Mouse (Mus musculus) cerebellum, adult 11-12 months (tissue): ENCODE data around the gene Tent4b.

Source experiments
- DNase-seq: peaks from one replicate; pipeline ENCODE4 v3.0.0; 2022

The Tent4b gene

DNA sequence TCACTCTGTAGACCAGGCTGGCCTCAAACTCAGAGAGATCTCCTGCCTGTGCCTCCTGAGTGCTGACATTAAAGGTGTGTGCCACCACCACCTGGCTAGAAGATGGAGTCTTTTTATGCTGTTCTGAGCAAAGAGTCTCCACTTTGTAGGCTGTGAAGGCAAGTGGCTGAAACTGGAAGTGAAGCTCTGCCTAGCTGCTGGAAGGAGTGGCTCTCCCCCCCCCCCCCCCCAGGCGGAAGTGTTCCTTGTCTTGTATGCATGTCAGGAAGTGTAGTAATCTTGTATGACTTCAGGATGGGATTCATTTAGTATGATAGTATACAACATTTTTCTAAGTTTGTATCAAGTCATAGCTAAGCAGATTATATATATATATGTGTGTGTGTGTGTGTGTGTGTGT lies 29.8 kb downstream of the Tent4b start:
- no peak for DNase-seq

DNA sequence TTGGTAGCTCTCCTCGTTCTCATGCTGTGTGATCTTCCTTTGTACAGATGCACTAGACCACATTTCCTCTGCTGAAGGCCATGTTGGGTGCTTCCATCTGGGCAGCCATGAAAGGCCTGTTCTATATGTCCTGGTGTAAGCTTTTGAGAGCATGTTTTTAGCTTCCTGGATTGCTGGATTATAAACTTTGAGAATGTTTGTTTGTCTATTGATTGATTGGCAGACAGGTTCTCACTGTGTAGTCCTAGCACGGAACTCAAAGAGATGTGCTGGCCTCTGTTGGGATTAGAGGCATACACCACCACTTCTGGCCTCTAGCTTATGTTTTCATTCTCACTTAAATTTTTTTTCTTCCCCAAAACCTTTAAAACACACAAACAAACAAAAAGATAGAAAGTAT lies 37.7 kb downstream of the Tent4b start:
- DNase-seq, result no peak

DNA sequence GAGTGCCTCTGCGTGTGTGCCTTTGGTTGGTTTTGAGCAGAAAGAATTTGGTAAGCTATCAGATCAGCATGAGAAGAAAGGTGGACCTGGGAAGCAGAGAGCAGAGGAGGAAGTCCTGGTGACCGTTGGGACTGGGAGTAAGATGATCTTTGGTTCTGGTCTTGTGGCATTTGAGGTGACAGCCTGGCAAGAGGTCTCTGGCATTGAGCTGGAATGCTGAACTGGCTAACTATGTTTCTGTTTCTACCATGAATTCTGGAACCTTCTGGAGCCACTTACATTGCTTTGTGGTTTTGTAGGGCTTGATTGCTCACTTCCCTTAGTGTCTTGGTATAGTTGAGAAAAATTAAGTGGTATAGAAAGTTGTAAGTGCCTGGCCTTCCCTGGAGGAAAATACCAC lies 38.6 kb downstream of the Tent4b start:
- DNase-seq, result no peak

DNA sequence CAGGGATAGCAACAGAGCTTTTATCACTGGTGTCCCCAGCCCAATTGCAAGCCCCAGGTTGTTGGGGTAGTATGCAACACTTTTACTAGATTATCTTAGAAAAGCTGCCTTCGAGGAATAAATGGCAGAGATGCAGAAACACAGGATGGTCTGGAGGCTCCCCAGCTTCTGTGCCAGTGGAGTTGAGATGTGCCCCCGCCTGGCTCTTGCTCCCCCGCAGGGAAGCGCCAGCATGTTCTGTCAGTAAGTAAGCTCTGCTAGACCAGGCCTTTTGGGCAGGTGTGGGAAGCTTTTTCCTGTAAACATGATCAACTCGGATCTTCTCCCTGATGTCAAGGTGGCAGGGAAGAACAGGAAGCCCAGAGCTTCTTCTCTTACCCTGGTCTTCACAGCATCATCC lies 40.3 kb downstream of the Tent4b start:
- DNase-seq, result no peak

DNA sequence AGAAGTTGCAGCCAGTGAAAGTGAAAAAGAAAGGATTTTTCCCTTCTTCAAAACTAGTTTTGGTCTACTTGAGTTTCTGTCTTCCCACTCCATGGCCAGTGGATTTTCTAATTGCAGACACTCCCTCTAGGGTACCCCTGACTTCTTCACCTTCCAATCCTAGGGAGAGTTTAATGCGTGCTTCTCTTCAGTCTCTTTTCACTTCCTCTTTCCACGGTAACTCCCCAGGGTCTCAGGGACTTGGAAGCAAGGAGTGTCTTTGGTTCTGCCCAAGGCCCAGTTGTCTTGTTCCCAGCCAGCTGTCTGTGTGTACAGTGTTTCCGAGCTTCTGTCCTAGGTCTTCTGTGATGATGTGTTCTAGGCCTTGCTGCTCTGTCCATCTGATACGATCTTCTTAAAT lies 42.9 kb downstream of the Tent4b start:
- DNase-seq, result no peak

DNA sequence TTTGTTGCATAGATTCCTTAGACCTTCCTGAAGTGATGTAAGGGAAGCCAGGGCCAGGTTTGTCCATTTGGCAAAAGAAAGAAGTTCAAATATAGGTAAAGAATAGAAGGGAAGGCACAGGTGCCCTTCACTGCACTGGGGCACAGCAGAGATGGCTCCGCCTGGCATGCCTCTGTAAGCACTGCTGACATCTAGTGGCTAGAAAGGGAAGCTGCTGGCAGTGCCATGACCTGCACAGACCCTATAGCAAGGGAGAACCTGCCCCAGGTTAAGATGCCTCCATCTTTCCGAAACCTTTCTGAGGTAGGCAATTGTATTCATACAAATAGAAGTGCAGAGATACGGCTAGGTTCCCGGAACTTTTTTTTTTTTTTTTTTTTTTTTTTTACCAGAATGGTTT lies 45.3 kb downstream of the Tent4b start:
- peak; percentile 55 for DNase-seq

DNA sequence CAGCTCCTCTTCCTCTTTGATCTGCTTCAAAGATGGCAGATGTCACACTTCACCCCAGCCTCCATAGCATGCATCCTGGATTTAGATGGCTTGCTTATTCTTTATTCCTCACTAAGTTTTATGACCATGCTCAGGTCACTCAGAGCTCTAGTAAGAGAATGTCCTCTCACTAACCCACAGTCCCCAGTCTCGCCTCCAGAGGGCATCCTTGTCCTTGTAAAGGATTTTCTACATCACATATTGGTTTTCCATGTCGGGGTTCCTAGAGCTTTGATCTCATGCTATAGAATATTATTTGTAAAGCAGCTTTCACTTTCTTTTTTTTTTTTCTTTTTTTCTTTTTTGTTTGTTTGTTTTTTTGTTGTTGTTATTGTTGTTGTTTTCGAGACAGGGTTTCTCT lies 53.8 kb downstream of the Tent4b start:
- DNase-seq, result no peak

DNA sequence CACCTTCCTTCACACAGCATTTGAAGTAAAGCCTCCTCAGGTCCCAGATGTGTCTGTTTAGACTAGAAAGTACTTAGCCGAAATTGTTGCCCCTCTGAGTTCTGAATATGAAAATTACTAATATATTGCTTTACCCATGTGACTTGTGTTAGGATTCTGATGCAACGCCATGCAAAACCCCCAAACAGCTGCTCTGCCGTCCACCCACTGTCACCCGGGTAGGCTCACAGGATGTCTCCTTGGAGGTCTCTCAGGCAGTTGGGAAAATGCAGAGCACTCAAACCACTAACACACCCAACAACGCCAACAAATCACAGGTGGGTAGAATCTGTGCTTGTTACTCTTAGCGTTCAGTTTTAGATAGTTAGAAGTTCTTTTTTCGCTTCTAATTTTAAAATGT lies 55.9 kb downstream of the Tent4b start:
- DNase-seq, result no peak

DNA sequence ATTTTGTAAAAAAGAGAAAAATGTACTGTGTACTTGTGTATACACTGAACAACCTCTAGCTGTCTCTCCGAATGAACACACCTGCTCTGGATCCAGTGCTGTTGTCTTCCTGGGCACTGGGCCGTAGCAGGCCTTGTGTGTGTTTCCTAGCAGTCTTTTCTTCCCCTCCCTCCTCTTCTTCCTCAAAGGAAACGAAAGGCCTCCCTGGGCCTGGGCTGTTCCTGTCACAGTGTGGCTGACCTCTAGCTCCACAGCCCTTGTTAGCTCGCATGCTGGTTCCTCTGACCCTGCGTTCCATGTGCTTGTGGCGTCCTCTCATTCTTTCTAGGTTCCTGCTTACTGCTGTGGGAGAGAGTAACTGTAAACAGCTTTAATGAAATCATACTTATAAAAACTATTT lies 59.0 kb downstream of the Tent4b start:
- no peak for DNase-seq

DNA sequence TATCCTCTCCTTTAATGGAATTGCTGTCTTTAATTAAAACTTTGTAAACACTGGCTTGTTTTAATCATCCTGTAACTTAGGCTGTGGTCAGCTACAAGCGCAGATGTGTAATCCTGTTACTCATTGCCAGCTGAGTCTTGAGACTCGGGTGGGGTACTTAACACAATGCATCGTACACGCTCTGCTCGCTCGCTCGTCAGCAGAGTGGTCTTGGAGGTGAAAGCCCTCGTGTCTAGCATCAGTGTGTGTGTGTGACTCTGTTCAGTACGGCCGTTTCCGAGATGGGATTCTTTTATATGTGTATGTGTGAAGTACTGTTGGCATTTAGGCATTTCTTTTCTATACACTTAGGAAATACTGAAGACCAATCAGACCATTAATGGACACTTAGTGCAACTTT lies 59.5 kb downstream of the Tent4b start:
- DNase-seq, result no peak

DNA sequence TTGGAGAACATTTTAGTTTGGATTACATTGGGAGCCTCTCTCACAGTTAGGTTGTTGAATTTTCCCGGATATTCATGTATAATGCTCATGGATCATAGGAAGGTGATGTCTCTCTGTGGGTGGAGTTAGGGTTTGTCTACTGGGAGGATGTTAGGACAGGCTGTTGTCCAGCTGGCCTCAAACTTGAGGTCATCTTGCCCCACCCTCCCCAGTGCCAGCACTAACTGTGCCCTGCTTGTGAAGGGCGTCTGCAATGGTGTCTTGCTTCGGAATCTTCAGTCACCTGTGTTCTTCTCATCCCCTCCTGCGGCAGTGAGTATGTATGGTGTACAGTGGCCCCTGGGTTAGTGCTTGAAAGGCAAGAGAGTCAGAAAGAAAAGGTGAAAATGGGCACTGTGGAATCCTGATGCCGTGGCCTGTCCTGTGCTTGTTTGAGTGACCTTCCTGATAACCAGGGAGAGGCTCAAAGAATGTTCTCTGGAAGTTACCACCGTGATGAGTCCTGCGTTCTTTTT lies 61.5 kb downstream of the Tent4b start:
- DNase-seq, result no peak

DNA sequence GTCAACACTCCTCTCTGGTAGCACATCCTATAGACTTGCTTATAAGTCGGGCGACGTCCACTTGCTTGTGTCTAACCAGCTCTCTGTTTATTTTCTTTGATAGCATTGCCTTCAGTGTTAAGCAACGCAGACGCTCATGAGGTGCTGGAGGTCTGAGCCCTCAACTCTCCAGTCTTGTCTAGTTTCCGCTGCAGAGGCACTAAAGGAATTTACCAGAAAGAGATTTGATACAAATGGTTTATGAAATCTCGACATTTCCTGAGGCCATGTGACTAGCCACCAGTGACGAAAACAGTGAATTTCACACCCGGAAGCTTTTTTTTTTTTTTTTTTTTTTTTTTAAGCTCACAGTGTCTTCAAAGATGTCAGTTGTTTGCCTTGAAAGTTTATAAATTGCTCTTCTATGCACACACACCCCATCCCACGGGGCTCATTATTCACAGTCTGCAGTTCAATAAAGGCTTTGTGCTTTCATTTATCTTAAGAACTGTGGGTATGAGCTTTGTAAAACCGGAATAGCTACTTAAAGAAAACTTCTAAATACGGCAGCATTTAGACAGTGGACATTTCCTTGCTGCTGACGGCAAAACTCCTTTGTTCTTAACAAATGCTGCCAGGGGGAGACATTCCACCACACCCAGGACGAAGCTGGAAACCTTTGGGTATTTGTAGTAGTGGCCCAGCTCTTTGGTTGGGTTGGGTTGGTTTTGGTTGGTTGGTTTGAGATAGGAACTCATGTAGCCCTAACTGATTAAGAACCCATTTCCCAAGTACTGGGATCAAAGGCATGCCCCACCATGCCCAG lies 64.0 kb downstream of the Tent4b start:
- no peak for DNase-seq

DNA sequence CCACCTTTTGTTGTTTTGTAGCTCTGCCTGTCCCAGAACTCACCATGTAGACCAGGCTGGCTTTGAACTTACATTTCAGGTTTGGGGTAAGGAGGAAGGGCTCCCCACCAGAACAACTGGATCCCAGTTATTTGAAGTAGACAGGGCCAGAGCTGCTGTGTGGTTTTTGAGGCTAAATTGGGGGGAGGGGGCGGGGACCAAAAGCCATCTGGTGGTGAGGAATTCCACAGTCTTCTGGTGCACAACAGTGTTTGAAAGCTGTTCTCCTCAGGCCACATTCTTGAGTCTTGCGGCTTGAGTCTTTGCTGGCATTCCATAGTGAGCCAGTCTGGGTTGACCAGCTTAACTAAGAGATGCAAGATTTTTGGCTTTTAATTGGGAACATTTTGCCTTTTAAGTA lies 66.5 kb downstream of the Tent4b start:
- no peak for DNase-seq

DNA sequence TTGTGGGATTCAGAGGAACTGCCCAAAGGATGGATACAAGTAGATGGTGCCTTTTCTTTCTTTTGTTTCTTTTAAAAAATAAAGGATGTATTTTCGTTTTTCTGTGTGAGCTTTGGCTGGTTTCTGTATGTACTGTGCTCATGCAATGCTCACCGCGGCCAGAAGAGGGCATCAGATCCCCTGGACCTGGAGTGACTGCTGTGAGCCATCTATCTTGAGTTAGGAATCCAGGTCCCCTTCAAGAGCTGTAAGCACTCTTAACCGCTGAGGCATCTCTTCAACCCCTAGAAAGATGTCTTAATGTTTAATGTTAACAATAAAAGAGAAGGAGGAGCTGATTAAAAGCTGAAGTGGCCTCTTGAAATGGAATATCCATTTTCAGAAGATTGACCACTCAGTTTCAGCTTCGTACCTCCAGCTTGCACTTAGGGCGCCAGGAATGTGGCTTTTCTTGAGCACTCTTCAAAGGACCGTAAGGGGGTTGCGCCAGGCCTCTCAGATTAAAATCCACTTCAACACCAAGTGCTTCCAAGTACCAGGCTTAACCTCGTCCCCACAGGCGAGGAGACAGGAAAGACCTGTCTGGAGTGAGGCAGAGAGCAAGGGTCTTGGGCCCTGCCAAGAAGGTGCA lies 67.3 kb downstream of the Tent4b start:
- peak; percentile 57 for DNase-seq

DNA sequence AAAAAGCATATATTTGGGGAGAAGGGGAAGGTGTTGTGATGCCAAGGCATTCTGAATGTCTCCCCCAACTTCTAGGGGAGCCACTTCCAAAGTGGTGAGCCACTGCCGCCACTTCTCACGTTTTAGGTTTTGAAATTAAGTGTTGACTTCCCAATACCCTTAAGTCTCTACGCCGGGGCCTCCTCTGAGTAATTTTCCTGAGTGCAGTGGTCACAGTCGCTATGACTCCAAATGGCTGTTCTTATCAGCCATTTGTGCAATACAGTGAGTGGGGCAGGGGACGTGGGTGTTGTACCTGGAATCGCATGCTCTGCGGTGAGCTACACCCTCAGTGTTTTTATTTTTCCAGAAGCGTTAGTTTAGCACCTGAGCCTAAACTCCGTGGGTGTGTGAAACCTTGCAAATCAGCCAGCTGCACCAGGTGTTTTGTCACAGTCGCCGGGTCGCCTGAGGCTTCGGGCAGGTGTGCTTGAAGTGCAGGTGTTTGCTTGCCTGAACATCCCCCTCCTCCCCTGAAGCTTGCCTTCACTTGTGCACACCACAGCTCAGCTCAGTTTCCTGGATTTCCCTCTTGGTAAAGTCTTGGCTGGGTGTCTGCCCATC lies 67.9 kb downstream of the Tent4b start:
- no peak for DNase-seq

DNA sequence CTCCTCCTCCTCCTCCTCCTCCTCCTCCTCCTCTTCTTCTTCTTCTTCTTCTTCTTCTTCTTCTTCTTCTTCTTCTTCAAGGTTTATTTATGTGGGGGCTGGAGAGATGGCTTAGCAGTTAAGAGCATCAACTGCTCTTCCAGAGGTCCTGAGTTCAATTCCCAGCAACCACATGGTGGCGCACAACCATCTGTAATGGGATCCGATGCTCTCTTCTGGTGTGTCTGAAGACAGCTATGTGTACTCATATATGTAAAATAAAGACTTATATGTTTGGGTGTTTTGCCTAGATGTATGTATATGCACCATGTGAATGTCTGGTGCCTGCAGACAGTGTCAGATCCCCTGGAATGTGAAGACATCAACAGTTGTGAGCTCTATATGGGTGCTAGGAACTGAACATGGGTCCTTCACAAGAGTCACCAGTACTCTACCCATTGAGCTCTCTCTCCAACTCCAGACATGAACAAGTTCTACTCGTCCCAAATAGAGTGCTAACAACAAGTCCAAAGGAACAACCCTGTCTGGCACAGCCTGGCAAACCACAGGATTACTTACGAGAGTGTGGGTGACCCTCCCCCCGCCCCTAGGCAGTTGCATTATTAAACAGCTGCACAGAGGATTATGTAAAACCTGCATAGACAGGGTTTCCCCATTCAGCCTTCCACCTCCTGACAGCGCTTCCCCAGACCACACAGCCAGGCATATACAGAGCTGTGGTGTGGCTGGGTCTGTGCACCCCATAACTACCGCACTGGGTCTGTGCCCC lies 70.3 kb downstream of the Tent4b start:
- no peak for DNase-seq

DNA sequence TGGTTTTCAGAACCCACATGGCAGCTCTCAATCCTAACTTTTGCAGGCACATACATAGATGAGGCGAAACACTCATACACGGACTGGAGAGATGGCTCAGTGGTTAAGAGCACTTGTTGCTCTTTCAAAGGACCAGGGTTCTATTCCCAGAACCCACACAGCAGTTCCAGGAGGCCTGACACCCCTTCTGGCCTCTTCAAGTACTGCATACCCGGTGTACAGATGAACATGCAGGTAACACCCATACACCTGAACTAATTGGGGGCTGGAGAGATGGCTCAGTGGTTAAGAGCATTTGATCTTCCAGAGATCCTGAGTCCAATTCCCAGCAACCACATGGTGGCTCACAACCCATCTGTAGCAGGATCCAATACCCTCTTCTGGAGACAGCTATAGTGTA lies 71.1 kb downstream of the Tent4b start:
- DNase-seq, result no peak

DNA sequence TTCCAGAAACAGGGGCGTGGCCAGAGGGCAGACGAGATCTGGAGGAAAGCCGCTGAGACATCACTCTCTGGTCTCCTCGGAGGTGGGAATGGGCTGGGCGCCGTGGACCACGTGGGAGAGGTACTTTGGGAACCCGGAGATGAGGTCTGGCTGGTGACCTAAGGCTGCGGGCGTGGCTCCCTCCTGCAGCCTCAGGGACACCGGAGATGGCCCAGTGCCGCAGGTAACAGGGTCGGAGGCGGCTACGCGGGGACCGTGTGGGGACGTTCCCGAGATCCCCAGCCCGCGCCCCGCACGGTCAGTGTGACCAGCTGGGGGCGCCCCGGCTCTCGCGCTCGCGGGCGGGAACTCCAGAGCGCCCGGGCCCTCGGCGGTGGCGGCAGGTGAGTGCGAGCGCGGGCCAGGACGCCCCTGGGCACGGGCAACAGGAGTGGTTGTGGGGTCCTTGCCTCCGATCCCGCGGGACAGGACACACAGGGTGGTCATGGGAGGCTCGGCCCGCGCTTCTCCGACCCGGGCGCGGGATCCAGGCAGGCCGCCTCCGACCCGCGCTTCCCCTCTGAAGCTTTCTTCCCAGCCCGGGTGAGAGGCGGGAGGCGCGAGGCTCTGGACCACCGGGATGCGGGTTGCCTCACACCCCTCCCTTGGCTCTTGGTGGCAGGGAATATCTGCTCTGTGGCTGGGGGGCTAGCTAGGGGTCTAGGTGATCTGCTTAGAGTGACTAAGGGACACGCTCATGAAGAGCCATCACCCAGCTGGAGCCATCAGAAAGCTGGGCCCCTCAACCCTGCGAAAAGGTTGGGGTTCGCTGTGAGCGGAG lies 73.4 kb downstream of the Tent4b start, which contains the start of gene Adcy7:
Adcy7 (plus strand) TSS at position 173 of the 820 bp plus-strand sequence.
- peak; percentile 45 for DNase-seq

DNA sequence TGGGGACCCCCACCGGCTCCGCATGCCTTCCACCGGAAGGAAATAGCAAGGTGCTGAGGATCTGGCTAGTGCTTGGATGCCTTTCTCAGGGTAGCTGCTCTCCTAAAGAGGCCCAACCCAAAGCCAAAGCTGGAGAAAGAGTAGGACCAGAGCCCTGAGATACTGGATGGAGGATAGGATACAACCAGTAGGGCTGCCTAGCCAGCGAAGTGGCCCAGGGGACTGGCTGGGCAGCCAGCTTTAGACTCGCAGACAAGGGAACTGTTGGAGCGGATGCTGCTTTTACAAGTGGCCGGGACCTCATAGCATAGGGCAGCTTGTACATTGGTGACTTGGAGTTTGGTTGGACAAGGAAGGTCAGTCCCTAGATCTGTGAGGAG lies 74.0 kb downstream of the Tent4b start:
- no peak for DNase-seq

DNA sequence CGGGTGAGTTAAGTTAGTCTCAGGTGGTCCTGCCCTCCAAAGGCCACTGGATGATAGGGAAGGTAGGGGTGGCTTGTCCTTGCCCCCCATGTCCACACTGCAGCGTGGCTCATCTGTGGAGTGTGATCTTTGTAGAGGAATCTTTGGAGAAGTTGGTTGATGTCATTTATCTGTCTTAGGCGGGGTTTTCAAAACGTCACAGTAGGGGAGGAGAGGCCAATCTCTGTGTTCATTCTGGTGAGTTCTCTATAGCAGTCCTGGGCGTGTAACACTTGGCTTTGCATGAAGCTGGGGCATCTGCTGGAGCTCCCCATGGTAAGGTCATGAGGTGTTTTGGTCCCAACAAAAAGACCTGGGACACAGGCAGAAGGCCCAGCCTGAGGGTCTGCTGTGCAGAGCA lies 75.1 kb downstream of the Tent4b start:
- no peak for DNase-seq

DNA sequence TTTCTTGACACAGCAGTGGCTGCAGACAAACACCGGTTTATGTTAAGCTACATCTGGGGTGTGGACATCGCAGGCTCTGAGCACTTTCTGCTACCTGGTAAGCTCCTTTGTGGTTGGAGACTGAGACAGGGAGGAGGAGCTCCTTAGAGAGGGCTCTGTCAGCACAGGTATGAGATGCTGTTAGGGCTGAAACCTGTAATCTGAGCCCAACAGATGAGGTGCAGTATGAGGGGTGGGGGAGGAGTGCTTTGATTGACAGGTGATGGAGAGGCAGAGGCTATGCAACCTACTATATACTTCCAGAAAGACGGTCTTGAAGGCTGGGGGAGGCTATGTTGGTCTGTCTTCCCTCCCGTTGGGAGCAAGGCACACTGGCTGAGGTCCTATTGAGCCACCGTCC lies 80.2 kb downstream of the Tent4b start:
- no peak for DNase-seq

DNA sequence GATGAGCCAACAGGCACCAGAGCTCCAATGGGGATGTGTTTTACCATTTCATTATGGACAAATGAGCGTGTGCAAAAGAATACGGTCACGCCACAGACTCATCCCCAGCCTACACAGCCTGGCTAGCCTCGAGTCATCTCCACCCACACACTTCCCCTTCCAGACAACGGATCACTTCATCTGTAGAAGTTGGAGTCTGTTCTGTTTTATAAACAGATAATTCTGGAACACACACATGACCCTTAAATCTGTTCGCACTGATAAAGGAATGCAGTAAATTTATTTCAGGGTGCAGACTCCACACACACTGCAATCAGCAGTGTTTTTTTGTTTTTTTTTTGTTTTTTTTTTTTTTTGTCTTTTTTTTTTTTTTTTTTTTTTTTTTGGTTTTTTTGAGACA lies 80.7 kb downstream of the Tent4b start:
- no peak for DNase-seq
